Mouse (Mus musculus) intestine, embryonic 16.5 days (tissue): ENCODE data around the gene Chic2. TPM values are rescaled to one million over a fixed set of nuclear protein-coding genes. Genes with fewer than 3 reads are reported as not detected.

Experiments
- ATAC-seq: fragments of 200-750 bp; cut with Nextera tagmentation; 2 replicates; pipeline ENCODE4 v1.8.0; 2017; ENCODE audit warnings: moderate TSS enrichment, moderate library complexity
- H3K27ac ChIP-seq: fragments of 300-500 bp; sonication (generic); 2 replicates; pipeline ENCODE4 v1.5.1; 2014; ENCODE audit warnings: mild to moderate bottlenecking, low read length
- H3K27me3 ChIP-seq: fragments of 300-500 bp; sonication (generic); replicated peaks from 2 replicates; pipeline ENCODE4 v1.6.1; 2014; ENCODE audit warnings: low read length, control low read depth, mixed read lengths; ENCODE audit not compliant: control insufficient read depth, insufficient read depth
- H3K36me3 ChIP-seq: fragments of 300-500 bp; sonication (generic); 2 replicates; pipeline ENCODE4 v1.6.1; 2014; ENCODE audit warnings: low read length, control low read depth; ENCODE audit not compliant: control insufficient read depth, insufficient read depth
- H3K4me1 ChIP-seq: fragments of 300-500 bp; sonication (generic); 2 replicates; pipeline ENCODE4 v1.6.1; 2014; ENCODE audit warnings: low read length, control low read depth, mixed read lengths; ENCODE audit not compliant: control insufficient read depth, insufficient read depth
- H3K4me2 ChIP-seq: fragments of 300-500 bp; sonication (generic); 2 replicates; pipeline ENCODE4 v1.6.1; 2014; ENCODE audit warnings: low read depth, low read length, control low read depth
- H3K4me3 ChIP-seq: fragments of 300-500 bp; sonication (generic); 2 replicates; pipeline ENCODE4 v1.5.1; 2014; ENCODE audit warnings: mild to moderate bottlenecking, low read length
- H3K9ac ChIP-seq: fragments of 300-500 bp; sonication (generic); 2 replicates; pipeline ENCODE4 v1.6.1; 2014; ENCODE audit warnings: low read depth, low read length
- H3K9me3 ChIP-seq: fragments of 300-500 bp; sonication (generic); 2 replicates; pipeline ENCODE4 v1.6.1; 2016; ENCODE audit warnings: low read length, control low read depth; ENCODE audit not compliant: control insufficient read depth
- WGBS: fragments of 180-500 bp; shearing (Covaris S2); extraction: QIAGEN DNeasy Blood & Tissue Kit; methylation state at CpG from one replicate; pipeline ENCODE4 v1.1.7; 2014; 5-methylcytosine and 5-hydroxymethylcytosine counted together
- polyA plus RNA-seq: library from polyadenylated mRNA; unstranded; fragments of >200 nt; fragmentation: Nextera tagmentation; extraction: Ambion mirVana; gene quantifications from 2 replicates; pipeline ENCODE4 v1.2.1, GENCODE M21; 2015

Chic2 gene
- polyA plus RNA-seq, 1 experiment from 2014 or later, result 15.9 TPM

DNA sequence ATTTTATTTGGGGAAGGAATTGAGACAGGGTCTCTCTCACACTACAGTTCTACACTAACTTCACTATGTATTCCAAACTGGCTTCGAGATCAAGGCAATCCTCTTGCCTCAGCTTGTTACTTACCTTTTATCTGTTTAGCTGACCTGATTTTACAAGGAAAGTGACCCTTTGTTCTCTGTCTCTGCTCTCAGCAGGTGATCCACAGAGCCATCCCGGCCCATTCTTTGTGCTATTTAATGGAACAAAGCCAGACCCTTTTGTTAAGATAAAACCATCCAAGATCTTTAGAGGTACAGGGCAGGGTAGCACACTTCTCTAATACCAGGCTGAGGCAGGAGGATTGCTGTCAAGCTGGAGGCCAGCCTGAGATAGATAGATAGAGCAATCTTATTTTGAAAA, 91.6 kb downstream of the Chic2 start:
- Histone ChIP-seq H3K4me2 (no peak overlapping the region), H3K27me3 (no peaks in the 10 kb centered on the region), H3K9ac (no peak overlapping the region), H3K27ac (no peak overlapping the region), H3K4me1 (0 out of 2 replicates have a peak, but pooled peaks cover 3% of the 10 kb centered on the region), H3K4me3 (no peak overlapping the region), H3K36me3 (no peaks in the 10 kb centered on the region), H3K9me3 (no peaks in the 10 kb centered on the region)
- no peak for ATAC-seq
- WGBS, result 47% methylated on average over 2 of the region's 2 CpGs

DNA sequence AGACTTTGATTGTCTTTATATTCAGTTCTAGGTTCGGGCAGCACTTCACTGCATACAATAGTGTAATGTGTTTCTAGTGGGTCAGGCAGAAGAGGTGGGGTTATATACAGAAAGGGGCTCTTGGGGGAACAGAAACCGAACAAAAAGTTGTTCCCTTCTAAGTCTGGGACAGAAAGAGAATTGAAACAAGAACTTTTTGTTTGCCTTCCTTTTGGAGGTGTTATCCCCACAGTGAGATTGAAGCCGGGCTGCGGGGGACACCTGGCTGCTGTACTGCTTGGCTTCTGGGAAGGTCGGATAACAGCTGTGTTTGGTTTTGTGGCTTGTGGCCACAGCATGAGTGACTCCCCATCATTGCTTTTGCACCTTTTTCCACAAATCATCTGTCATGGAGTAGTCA, 93.2 kb downstream of the Chic2 start:
- Histone ChIP-seq H3K4me3 (no peak overlapping the region), H3K27ac (no peak overlapping the region), H3K9ac (no peak overlapping the region), H3K4me2 (no peak overlapping the region), H3K9me3 (no peaks in the 10 kb centered on the region), H3K36me3 (no peaks in the 10 kb centered on the region), H3K27me3 (no peaks in the 10 kb centered on the region), H3K4me1 (no peaks in the 10 kb centered on the region)
- 78% methylated on average over 5 of the region's 5 CpGs for WGBS
- ATAC-seq, result no peak

DNA sequence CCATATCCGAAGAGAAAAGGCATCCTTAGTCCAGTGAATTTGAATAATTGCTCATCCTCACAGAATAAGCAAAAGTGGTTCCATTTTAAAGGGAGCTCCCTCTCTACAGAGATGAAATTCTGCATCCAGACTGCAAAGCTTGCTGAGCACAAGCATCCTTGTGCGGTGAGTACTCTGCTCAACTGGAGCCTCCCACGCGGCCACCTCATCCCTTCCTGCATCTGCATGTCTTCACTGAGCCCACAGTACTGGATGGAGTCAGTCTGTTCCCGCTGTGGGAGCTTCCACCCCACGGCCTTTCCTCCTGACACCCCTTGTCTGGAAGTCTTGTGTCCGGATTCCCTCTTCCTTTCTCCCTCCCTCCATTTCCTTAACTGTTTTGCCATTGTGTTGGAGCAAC, 95.3 kb downstream of the Chic2 start:
- Histone ChIP-seq H3K27ac (no peak overlapping the region), H3K9ac (no peak overlapping the region), H3K9me3 (no peaks in the 10 kb centered on the region), H3K36me3 (no peaks in the 10 kb centered on the region), H3K4me1 (0 out of 2 replicates have a peak, but pooled peaks cover under 1% of the 10 kb centered on the region), H3K27me3 (no peaks in the 10 kb centered on the region), H3K4me3 (no peak overlapping the region), H3K4me2 (no peak overlapping the region)
- WGBS, result 67% methylated on average over 7 of the region's 7 CpGs
- no peak for ATAC-seq

DNA sequence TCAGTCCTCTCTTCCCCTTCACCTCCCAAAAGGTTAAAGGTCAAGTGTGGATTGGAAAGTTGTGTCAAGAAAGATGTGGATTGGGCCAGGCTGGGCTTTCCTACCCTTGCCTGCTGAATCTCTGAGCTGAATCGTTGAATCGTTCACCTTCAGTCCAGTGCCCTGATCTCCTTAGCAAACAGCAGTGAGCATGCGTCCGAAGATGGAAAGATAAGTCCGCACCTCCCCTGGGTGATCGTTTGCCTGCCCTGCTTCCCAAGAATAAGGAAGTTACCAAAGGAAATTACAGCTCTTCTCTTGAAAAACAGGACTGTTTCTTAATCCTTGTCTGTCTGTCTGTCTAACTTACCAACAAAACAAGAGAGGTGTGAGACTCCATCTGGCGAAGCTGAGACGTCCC, 96.1 kb downstream of the Chic2 start:
- Histone ChIP-seq H3K27me3 (no peaks in the 10 kb centered on the region), H3K9me3 (no peaks in the 10 kb centered on the region), H3K9ac (no peak overlapping the region), H3K27ac (no peak overlapping the region), H3K36me3 (no peaks in the 10 kb centered on the region), H3K4me3 (no peak overlapping the region), H3K4me2 (no peak overlapping the region), H3K4me1 (peaks cover 3% of the 10 kb centered on the region; the same call in 1 of the 2 replicates)
- no peak for ATAC-seq
- WGBS, result 49% methylated on average over 8 of the region's 8 CpGs

Other genes with a start within 250 kb of the Chic2 start
- gene Gsx2, start 30.8 kb upstream of the Chic2 start, polyA plus RNA-seq, result not detected in 2 replicates
- gene Pdgfra, start 107.5 kb upstream of the Chic2 start, polyA plus RNA-seq, result 27.7 and 29.4 TPM in 2 replicates